Mouse (Mus musculus): ENCODE results near the gene Lats2.

DNA sequence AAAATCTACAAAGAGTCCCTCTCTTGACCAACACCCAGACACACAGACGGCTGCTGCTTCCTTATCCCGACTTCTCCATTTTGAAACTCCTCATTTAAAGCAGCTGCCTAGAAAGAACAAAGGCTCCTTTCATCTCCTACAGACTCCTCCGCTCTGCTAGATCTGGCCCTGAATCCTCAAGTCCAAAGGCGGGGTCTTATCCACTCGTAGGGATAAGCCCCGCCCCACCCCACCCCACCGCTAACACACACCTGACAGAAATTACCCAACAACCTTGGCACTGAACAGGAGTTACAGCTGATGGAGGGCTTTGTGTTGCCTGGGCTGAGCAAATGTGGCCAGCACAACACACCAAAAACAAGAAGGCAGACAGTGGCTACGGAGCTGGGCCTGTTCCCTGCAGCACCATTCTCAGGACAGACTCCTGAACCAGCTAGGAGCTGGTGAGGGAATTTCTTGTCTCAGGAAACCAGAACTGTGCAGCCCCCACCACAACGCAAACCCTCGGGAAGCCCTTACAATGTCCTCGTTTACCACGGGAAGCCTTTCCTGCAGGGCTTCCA, 56.2 kb downstream of the Lats2 start:
- TF ChIP-seq POLR2A (IDR thresholded peaks at IDR 0.05; ENCODE audit: low read depth, low read length) (no peak), CTCF (IDR thresholded peaks at IDR 0.05; ENCODE audit: borderline replicate concordance, insufficient read depth, low read length) (no peak)

All from embryonic fibroblast, embryonic 13.5 days (primary cell).